In genomic region chr2:28537634-28537920, GRCm38 (mm10) we compare ENCODE assay signal across 15 mouse cellular contexts. TPM values are rescaled to one million over a fixed set of nuclear protein-coding genes. Genes with fewer than 3 reads are reported as not detected.
DNase-seq lines count a peak whose midpoint lies in the region; ATAC-seq and TF ChIP-seq lines count a peak whose summit lies in the region.
"Had no signal": no experiment of that assay in that cellular context is flagged by ENCODE, and none has a peak within 500 bp of the region (broad histone marks: within the 10 kb centered on the region; RNA-seq: fewer than 3 reads in every experiment).

No protein-coding gene starts in this region.

- no peak overlapping the region for H3K4me3 ChIP-seq in cerebellum, adult 2 months (replicated peaks; ENCODE audit: insufficient read depth, low read depth, low read length)
- H3K4me3 ChIP-seq in left cerebral cortex, adult 2 months = no peak overlapping the region
- H3K4me3 ChIP-seq in hindbrain, postnatal 0 days (ENCODE audit: low read length) = no peak overlapping the region
- no peak overlapping the region for H3K4me3 ChIP-seq in small intestine, adult 2 months (ENCODE audit: low read depth, low read length)
- H3K4me3 ChIP-seq in kidney, embryonic 16.5 days (ENCODE audit: low read length) = no peak overlapping the region

- 0 out of 2 replicates have a peak overlapping the region, but pooled peaks have one; percentile 13 for H3K4me2 ChIP-seq in hindbrain, postnatal 0 days (ENCODE audit: low read depth, low read length)
- no peak overlapping the region for H3K4me2 ChIP-seq in kidney, embryonic 16.5 days (replicated peaks; ENCODE audit: low read depth, low read length)

- no peak for TF ChIP-seq POLR2A in cerebellum, adult 2 months (IDR thresholded peaks at IDR 0.05; ENCODE audit: borderline replicate concordance, insufficient read depth, low read length)
- no peak for TF ChIP-seq POLR2A in small intestine, adult 2 months (IDR thresholded peaks at IDR 0.05; ENCODE audit: low read depth, low read length)

- H3K27ac ChIP-seq in cerebellum, adult 2 months (ENCODE audit: insufficient read depth, low read length) = peak overlapping the region; percentile 91
- peak overlapping the region; percentile 64 for H3K27ac ChIP-seq in left cerebral cortex, adult 2 months
- peak overlapping the region; percentile 86 for H3K27ac ChIP-seq in hindbrain, postnatal 0 days
- peak overlapping the region; percentile 87 for H3K27ac ChIP-seq in small intestine, adult 2 months (ENCODE audit: insufficient read depth, low read depth, low read length)
- H3K27ac ChIP-seq in kidney, embryonic 16.5 days (ENCODE audit: low read length) = no peak overlapping the region

- ATAC-seq in hindbrain, postnatal 0 days = no peak
- no peak for ATAC-seq in kidney, embryonic 16.5 days (ENCODE audit: low FRiP score, low TSS enrichment)

- DNase-seq in cerebellum, adult 2 months = peak in 1 of 2 experiments; percentile 48
- no peak for DNase-seq in cerebellum, postnatal 4 days (ENCODE audit: low spot score in 2 of 2)
- no peak for DNase-seq in left cerebral cortex, adult 2 months (ENCODE audit: extremely low spot score in 1 of 2, low spot score in 2 of 2)
- DNase-seq in left cerebral cortex, postnatal 10 days (ENCODE audit: extremely low spot score in 1 of 2, low spot score in 2 of 2) = no peak
- peak; percentile 53 for DNase-seq in hindbrain, postnatal 0 days (ENCODE audit: low spot score)
- no peak for DNase-seq in urinary bladder, adult 18-20 months (ENCODE audit: low spot score in 2 of 2)
- DNase-seq: adrenal gland, postnatal 36 days; heart, postnatal 10 days; kidney, postnatal 10 days; lung, adult 18-20 months had no signal

- H3K36me3 ChIP-seq in hindbrain, postnatal 0 days (ENCODE audit: insufficient read depth, low read length) = peaks cover 6% of the 10 kb centered on the region
- peaks cover 11% of the 10 kb centered on the region for H3K36me3 ChIP-seq in small intestine, adult 2 months (ENCODE audit: control insufficient read depth, insufficient read depth, low read length)
- H3K36me3 ChIP-seq in kidney, embryonic 16.5 days (ENCODE audit: insufficient read depth, low read length) = peaks cover 10% of the 10 kb centered on the region

- H3K4me1 ChIP-seq in cerebellum, adult 2 months (ENCODE audit: control insufficient read depth, insufficient read depth, low read length) = peaks cover 71% of the 10 kb centered on the region
- H3K4me1 ChIP-seq in hindbrain, postnatal 0 days (ENCODE audit: insufficient read depth, low read length) = peaks cover 65% of the 10 kb centered on the region
- H3K4me1 ChIP-seq in small intestine, adult 2 months (ENCODE audit: control insufficient read depth, insufficient read depth, insufficient read length, low read length) = peaks cover 74% of the 10 kb centered on the region
- H3K4me1 ChIP-seq in kidney, embryonic 16.5 days (ENCODE audit: insufficient read depth, low read length) = peaks cover 46% of the 10 kb centered on the region

- no peaks in the 10 kb centered on the region for H3K27me3 ChIP-seq in cerebellum, adult 2 months (ENCODE audit: control insufficient read depth, insufficient read depth, low read length)
- no peaks in the 10 kb centered on the region for H3K27me3 ChIP-seq in hindbrain, postnatal 0 days (ENCODE audit: insufficient read depth, low read length)
- no peaks in the 10 kb centered on the region for H3K27me3 ChIP-seq in small intestine, adult 2 months (ENCODE audit: control insufficient read depth, insufficient read depth, low read length)
- H3K27me3 ChIP-seq in kidney, embryonic 16.5 days (ENCODE audit: insufficient read depth, low read length) = no peaks in the 10 kb centered on the region

- intact Hi-C loops in left cerebral cortex, adult 2 months (cut with DNase I) = no loop called here
- intact Hi-C loops in left cerebral cortex, postnatal 10 days (cut with DNase I) = no loop called here

- TF ChIP-seq CTCF in cerebellum, adult 2 months (IDR thresholded peaks at IDR 0.05; ENCODE audit: borderline replicate concordance, insufficient read depth, low read depth, low read length) = no peak
- TF ChIP-seq CTCF in left cerebral cortex, adult 2 months (IDR thresholded peaks at IDR 0.05) = no peak
- TF ChIP-seq CTCF in hindbrain, postnatal 0 days (IDR thresholded peaks at IDR 0.05; ENCODE audit: low read depth) = no peak
- no peak for TF ChIP-seq CTCF in small intestine, adult 2 months (IDR thresholded peaks at IDR 0.05; ENCODE audit: extremely low read depth, insufficient read length, insufficient replicate concordance, low read depth, low read length)

- H3K9ac ChIP-seq in hindbrain, postnatal 0 days (replicated peaks; ENCODE audit: low read length) = peak overlapping the region; percentile 24; the same call in 1 of the 2 replicates
- no peak overlapping the region for H3K9ac ChIP-seq in kidney, embryonic 16.5 days (replicated peaks; ENCODE audit: low read length)

- WGBS in cerebellum, adult 2 months = 13% methylated on average over 4 of the region's 4 CpGs
- 20% methylated on average over 4 of the region's 4 CpGs for WGBS in hindbrain, postnatal 0 days
- WGBS in small intestine, adult 2 months = 49% methylated on average over 4 of the region's 4 CpGs
- WGBS in kidney, embryonic 16.5 days = 52% methylated on average over 4 of the region's 4 CpGs

- H3K9me3 ChIP-seq in hindbrain, postnatal 0 days (ENCODE audit: low read length) = no peaks in the 10 kb centered on the region
- H3K9me3 ChIP-seq in kidney, embryonic 16.5 days (ENCODE audit: low read length) = no peaks in the 10 kb centered on the region

RNA-seq across cellular contexts. Expression of gene Ralgds, which starts 24.7 kb away (rescaled TPM):
- polyA plus RNA-seq in cerebellum, adult 2 months (2012; rRNA removed) = 133 and 151 TPM in 2 replicates
- 10 to 100 TPM; 81.1 to 92.6 TPM for total RNA-seq in left cerebral cortex, adult 2 months (2021)
- 100 to 1,000 TPM; 148 to 156 TPM for total RNA-seq in left cerebral cortex, postnatal 10 days (2021)
- total RNA-seq in hindbrain, postnatal 0 days (2014; rRNA removed) = 263 and 266 TPM in 2 replicates
- 74.6 and 76.8 TPM in 2 replicates for polyA plus RNA-seq in hindbrain, postnatal 0 days (2015; fragmentation: Nextera tagmentation; extraction: Ambion mirVana)
- polyA plus RNA-seq in small intestine, adult 2 months (2012; rRNA removed) = 51.2 and 110 TPM in 2 replicates
- polyA plus RNA-seq in kidney, embryonic 16.5 days (2015; fragmentation: Nextera tagmentation; extraction: Ambion mirVana) = 24.7 and 28.7 TPM in 2 replicates

RNA-seq across cellular contexts. Expression of gene Cel, which starts 25.6 kb away (rescaled TPM):
- 0.10 TPM in 2 replicates for polyA plus RNA-seq in cerebellum, adult 2 months (2012; rRNA removed)
- not detected for total RNA-seq in left cerebral cortex, adult 2 months (2021)
- total RNA-seq in left cerebral cortex, postnatal 10 days (2021) = not detected
- total RNA-seq in hindbrain, postnatal 0 days (2014; rRNA removed) = not detected in 2 replicates
- polyA plus RNA-seq in hindbrain, postnatal 0 days (2015; fragmentation: Nextera tagmentation; extraction: Ambion mirVana) = not detected in 2 replicates
- polyA plus RNA-seq in small intestine, adult 2 months (2012; rRNA removed) = 8.8 and 5,109 TPM in 2 replicates
- not detected in 2 replicates for polyA plus RNA-seq in kidney, embryonic 16.5 days (2015; fragmentation: Nextera tagmentation; extraction: Ambion mirVana)
- total RNA-seq: adrenal gland, postnatal 36 days; gastrocnemius, adult 8-10 months; heart, postnatal 10 days; megakaryocyte-erythroid progenitor cell, adult 5-6 weeks had no signal
- polyA plus RNA-seq: embryonic facial prominence, embryonic 14.5 days had no signal

RNA-seq across cellular contexts. Expression of gene Gm10134, which starts 31.7 kb away (rescaled TPM):
- polyA plus RNA-seq in cerebellum, adult 2 months (2012; rRNA removed) = 0.48 TPM in 1 of 2 replicates, not detected in the other
- total RNA-seq in left cerebral cortex, adult 2 months (2021) = 1 to 10 TPM in 1 of 2 experiments, not detected in 1; 1.9 TPM
- total RNA-seq in left cerebral cortex, postnatal 10 days (2021) = 1 to 10 TPM; 1.8 to 3.1 TPM
- total RNA-seq in hindbrain, postnatal 0 days (2014; rRNA removed) = not detected in 2 replicates
- polyA plus RNA-seq in hindbrain, postnatal 0 days (2015; fragmentation: Nextera tagmentation; extraction: Ambion mirVana) = 4.0 and 4.8 TPM in 2 replicates
- polyA plus RNA-seq in small intestine, adult 2 months (2012; rRNA removed) = 0.57 TPM in 1 of 2 replicates, not detected in the other
- polyA plus RNA-seq in kidney, embryonic 16.5 days (2015; fragmentation: Nextera tagmentation; extraction: Ambion mirVana) = 8.3 and 9.8 TPM in 2 replicates
- total RNA-seq: megakaryocyte-erythroid progenitor cell, adult 5-6 weeks had no signal

RNA-seq across cellular contexts. Expression of gene Gbgt1, which starts 40.9 kb away (rescaled TPM):
- polyA plus RNA-seq in cerebellum, adult 2 months (2012; rRNA removed) = 1.1 and 1.5 TPM in 2 replicates
- total RNA-seq in left cerebral cortex, adult 2 months (2021) = 1 to 10 TPM; 1.8 to 2.9 TPM
- 1 to 10 TPM; 2.4 to 2.7 TPM for total RNA-seq in left cerebral cortex, postnatal 10 days (2021)
- total RNA-seq in hindbrain, postnatal 0 days (2014; rRNA removed) = 3.7 and 8.2 TPM in 2 replicates
- 1.5 and 1.7 TPM in 2 replicates for polyA plus RNA-seq in hindbrain, postnatal 0 days (2015; fragmentation: Nextera tagmentation; extraction: Ambion mirVana)
- 4.7 and 4.8 TPM in 2 replicates for polyA plus RNA-seq in small intestine, adult 2 months (2012; rRNA removed)
- 5.5 and 6.3 TPM in 2 replicates for polyA plus RNA-seq in kidney, embryonic 16.5 days (2015; fragmentation: Nextera tagmentation; extraction: Ambion mirVana)
- total RNA-seq: megakaryocyte-erythroid progenitor cell, adult 5-6 weeks had no signal

RNA-seq across cellular contexts. Expression of gene Gtf3c5, which starts 46.0 kb away (rescaled TPM):
- polyA plus RNA-seq in cerebellum, adult 2 months (2012; rRNA removed) = 32.4 and 32.6 TPM in 2 replicates
- total RNA-seq in left cerebral cortex, adult 2 months (2021) = 10 to 100 TPM; 18.3 TPM
- 10 to 100 TPM; 18.6 to 20.2 TPM for total RNA-seq in left cerebral cortex, postnatal 10 days (2021)
- total RNA-seq in hindbrain, postnatal 0 days (2014; rRNA removed) = 23.1 and 28.4 TPM in 2 replicates
- polyA plus RNA-seq in hindbrain, postnatal 0 days (2015; fragmentation: Nextera tagmentation; extraction: Ambion mirVana) = 27.4 and 29.5 TPM in 2 replicates
- 7.7 and 13.7 TPM in 2 replicates for polyA plus RNA-seq in small intestine, adult 2 months (2012; rRNA removed)
- 48.5 and 49.7 TPM in 2 replicates for polyA plus RNA-seq in kidney, embryonic 16.5 days (2015; fragmentation: Nextera tagmentation; extraction: Ambion mirVana)
